Mouse (Mus musculus) intestine, embryonic 15.5 days (tissue): ENCODE data around the gene Mrps36. TPM values are rescaled to one million over a fixed set of nuclear protein-coding genes. Genes with fewer than 3 reads are reported as not detected.
"Not testable (repeated sequence)": the region's sequence is repeated elsewhere in the genome, so short reads cannot be mapped to it uniquely, and the experiment has no call there.

Experiments
- ATAC-seq: fragments of 200-750 bp; cut with Nextera tagmentation; 2 replicates; pipeline ENCODE4 v1.8.0; 2017; ENCODE audit warnings: moderate TSS enrichment, moderate library complexity
- H3K27ac ChIP-seq: fragments of 300-500 bp; sonication (generic); 2 replicates; pipeline ENCODE4 v1.5.1; 2015; ENCODE audit warnings: mild to moderate bottlenecking, inconsistent platforms
- H3K27me3 ChIP-seq: fragments of 300-500 bp; sonication (generic); replicated peaks from 2 replicates; pipeline ENCODE4 v1.6.1; 2015; ENCODE audit warnings: inconsistent platforms
- H3K36me3 ChIP-seq: fragments of 300-500 bp; sonication (generic); 2 replicates; pipeline ENCODE4 v1.6.1; 2015; ENCODE audit warnings: inconsistent platforms
- H3K4me1 ChIP-seq: fragments of 300-500 bp; sonication (generic); replicated peaks from 2 replicates; pipeline ENCODE4 v1.6.1; 2015; ENCODE audit warnings: inconsistent platforms
- H3K4me2 ChIP-seq: fragments of 300-500 bp; sonication (generic); replicated peaks from 2 replicates; pipeline ENCODE4 v1.6.1; 2015; ENCODE audit warnings: mild to moderate bottlenecking, inconsistent platforms
- H3K4me3 ChIP-seq: fragments of 300-500 bp; sonication (generic); replicated peaks from 2 replicates; pipeline ENCODE4 v1.5.1; 2015; ENCODE audit warnings: inconsistent platforms
- H3K9ac ChIP-seq: fragments of 300-500 bp; sonication (generic); 2 replicates; pipeline ENCODE4 v1.6.1; 2015; ENCODE audit warnings: inconsistent platforms
- H3K9me3 ChIP-seq: fragments of 300-500 bp; sonication (generic); 2 replicates; pipeline ENCODE4 v1.6.1; 2016; ENCODE audit warnings: inconsistent platforms
- WGBS: fragments of 180-500 bp; shearing (Covaris S2); methylation state at CpG from one replicate; pipeline ENCODE4 v1.1.7; 2015; 5-methylcytosine and 5-hydroxymethylcytosine counted together
- polyA plus RNA-seq: library from polyadenylated mRNA; unstranded; fragments of >200 nt; fragmentation: Nextera tagmentation; extraction: Ambion mirVana; gene quantifications from 2 replicates; pipeline ENCODE4 v1.2.1, GENCODE M21; 2015

The Mrps36 gene
- polyA plus RNA-seq, 1 experiment from 2014 or later, result 271 TPM

DNA sequence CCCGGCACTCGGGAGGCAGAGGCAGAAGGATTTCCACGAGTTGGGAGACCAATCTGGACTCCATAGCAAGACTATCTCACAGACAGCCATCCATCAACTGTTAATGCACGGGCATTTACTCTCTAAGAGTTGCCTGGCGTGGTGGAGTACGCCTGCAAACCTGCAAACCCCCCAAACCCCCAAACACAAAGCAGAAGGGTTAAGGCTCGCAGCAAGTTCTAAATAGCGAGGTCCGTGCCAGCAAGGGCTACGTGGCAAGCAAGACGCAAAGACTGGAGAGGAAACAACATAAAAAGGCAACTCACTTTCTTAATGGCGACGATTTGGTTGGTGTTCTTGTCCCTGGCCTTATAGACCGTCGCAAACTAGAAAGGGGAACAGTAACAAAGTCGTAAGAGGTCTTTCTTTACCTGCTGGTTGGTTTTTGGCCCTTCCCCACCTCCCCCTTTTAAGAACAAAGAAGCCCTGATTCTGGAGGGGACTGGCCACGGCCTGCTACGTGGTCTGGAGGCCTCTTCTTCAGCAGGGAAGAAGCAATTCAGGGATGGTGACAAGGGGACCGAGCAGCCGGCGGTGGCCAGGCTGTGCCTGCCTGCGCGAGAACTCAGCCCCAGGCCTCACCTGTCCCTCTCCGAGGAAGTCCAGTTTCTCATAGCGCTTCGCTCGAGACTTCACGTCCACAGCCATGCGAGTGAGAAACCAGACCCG, 14.2 kb downstream of the Mrps36 start:
- Histone ChIP-seq H3K4me2 (peak overlapping the region; percentile 60), H3K4me1 (peaks cover 6% of the 10 kb centered on the region; the same call in 1 of the 2 replicates), H3K9me3 (no peaks in the 10 kb centered on the region), H3K27ac (peak overlapping the region; percentile 93), H3K9ac (peak overlapping the region; percentile 78), H3K27me3 (no peaks in the 10 kb centered on the region), H3K36me3 (peaks cover 7% of the 10 kb centered on the region; the same call in 1 of the 2 replicates), H3K4me3 (peak overlapping the region; percentile 78)
- ATAC-seq, result peak; percentile 85; the same call in 1 of the 2 replicates
- under 1% methylated on average over 30 of the region's 30 CpGs for WGBS

DNA sequence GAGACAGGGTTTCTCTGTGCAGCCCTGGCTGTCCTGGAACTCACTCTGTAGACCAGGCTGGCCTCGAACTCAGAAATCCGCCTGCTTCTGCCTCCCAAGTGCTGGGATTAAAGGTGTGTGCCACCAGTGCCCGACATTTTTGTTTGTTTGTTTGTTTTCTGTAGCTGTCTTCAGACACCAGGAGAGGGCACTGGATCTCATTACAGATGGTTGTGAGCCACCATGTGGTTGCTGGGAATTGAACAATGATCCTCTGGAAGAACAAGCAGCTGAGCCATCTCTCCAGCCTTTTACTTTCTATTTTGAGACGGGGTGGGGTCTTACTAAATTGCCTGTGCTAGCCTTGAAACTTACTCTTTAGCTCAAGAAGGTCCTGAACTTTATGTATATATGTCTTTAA, 15.9 kb downstream of the Mrps36 start:
- H3K4me2 ChIP-seq, H3K9ac ChIP-seq, H3K9me3 ChIP-seq, H3K27ac ChIP-seq, H3K36me3 ChIP-seq, H3K4me1 ChIP-seq, H3K27me3 ChIP-seq, ATAC-seq, H3K4me3 ChIP-seq: not testable (repeated sequence)
- WGBS, result 89% methylated on average over 4 of the region's 4 CpGs

DNA sequence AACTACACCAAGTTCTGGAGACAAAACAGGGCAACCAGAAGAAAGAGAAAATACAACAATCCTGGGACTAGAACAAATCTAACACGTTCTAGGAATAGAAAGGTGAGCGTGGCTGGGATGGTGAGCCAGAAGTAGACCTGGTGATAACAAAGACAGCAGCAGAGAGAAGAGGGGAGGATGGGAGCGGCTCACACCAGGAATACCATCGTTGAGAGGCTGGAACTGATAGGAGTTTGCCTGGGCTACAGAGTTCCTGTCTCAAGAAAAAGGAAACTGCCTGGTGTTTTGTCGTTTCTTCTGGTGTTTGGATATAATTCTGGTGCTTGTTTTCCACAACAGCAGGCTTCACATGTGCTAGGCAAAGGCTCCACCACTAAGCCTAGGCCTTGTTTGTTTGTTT, 16.4 kb downstream of the Mrps36 start:
- WGBS, result 93% methylated on average over 5 of the region's 5 CpGs

DNA sequence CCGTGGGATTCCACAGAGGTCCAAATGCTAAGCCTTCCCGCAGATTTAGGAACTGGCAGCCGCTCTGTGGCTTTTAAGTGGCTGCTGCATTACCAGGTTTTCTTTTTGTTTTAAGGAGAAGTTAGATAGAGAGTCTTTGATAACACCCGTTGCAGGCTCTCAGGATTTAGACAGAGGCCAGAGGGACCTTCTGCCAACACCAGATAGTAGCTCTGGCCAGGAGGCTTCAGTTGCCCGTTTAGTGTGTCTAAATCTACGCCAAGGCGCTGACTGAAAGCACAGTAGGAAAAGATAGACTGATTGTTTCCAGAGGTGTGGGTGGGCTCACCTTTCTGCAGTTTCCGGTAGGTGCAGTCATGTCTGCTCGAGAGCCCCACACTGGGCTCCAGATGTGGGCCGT, 19.3 kb downstream of the Mrps36 start:
- Histone ChIP-seq H3K4me3 (no peak overlapping the region), H3K9me3 (no peaks in the 10 kb centered on the region), H3K4me2 (no peak overlapping the region), H3K9ac (no peak overlapping the region), H3K27me3 (no peaks in the 10 kb centered on the region), H3K4me1 (peaks cover 6% of the 10 kb centered on the region; the same call in 1 of the 2 replicates), H3K27ac (no peak overlapping the region), H3K36me3 (peaks cover 7% of the 10 kb centered on the region; the same call in 1 of the 2 replicates)
- no peak for ATAC-seq
- WGBS, result 92% methylated on average over 10 of the region's 10 CpGs

More for the DNA sequence above, 16.4 kb downstream of the Mrps36 start:
- Histone ChIP-seq H3K27me3 (no peaks in the 10 kb centered on the region), H3K4me3 (no peak overlapping the region), H3K9me3 (no peaks in the 10 kb centered on the region), H3K4me2 (no peak overlapping the region), H3K4me1 (peaks cover 6% of the 10 kb centered on the region; the same call in 1 of the 2 replicates), H3K27ac (no peak overlapping the region), H3K9ac (no peak overlapping the region), H3K36me3 (peaks cover 7% of the 10 kb centered on the region; the same call in 1 of the 2 replicates)
- ATAC-seq, result no peak

DNA sequence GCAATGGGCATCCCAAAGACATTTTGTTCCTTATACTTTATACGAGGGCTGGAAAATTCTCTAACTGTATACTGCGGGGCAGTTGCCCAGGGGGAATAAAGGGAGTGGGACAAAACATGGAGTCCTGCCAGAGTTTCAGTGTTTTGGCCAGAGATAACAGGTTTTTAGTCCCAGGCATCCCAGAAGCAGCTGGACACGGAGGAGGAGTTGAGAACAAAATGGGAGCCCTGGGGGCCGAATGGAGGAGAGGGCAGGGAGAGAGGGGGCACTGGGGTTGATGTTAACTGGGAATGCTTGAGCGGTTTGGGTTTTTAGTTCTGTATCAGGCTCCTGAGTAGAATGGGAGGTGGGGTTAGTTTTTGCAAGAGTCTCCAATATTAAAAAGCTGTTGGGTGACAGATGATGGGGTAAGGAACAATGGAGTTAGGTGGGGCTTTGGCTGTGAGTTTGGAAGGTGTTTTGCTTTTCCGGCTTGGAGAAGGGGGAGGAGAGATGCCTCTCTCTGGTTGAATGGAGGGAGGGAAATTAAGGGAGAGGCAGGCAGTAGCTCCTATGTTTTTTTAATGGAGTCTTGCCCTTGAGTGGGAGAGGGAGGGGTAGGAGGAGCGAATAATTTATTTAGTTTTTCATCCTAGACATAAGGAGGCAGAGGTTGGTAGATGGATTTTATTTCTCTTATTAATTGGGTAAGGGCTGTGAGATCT, 20.3 kb downstream of the Mrps36 start:
- Histone ChIP-seq H3K9ac (no peak overlapping the region), H3K27me3 (no peaks in the 10 kb centered on the region), H3K4me3 (no peak overlapping the region), H3K9me3 (no peaks in the 10 kb centered on the region), H3K27ac (no peak overlapping the region), H3K4me2 (no peak overlapping the region), H3K36me3 (peaks cover 9% of the 10 kb centered on the region; the same call in 1 of the 2 replicates), H3K4me1 (peaks cover 6% of the 10 kb centered on the region; the same call in 1 of the 2 replicates)
- no peak for ATAC-seq
- 86% methylated on average over 7 of the region's 7 CpGs for WGBS

DNA sequence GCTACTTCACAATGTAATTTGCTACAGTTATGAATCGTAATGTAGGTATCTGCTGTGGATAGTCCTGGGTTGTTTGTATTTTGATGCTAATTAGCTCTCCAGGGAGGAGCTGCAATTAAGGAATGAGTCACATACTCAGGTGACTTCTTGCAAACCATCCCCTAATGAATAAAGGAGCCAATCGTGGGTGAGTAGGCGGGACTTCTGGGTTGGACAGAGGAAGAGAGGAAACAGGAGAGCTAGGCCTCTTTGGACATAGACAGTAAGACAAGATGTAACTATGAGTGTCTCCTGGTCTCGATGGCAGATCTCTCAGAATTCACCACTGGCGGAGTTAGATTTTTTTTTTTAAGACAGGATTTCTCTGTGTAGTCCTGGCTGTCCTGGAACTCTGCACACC, 22.8 kb downstream of the Mrps36 start:
- no peak overlapping the region for H3K4me2 ChIP-seq
- no peaks in the 10 kb centered on the region for H3K4me1 ChIP-seq
- H3K9me3 ChIP-seq, result no peaks in the 10 kb centered on the region
- no peaks in the 10 kb centered on the region for H3K27me3 ChIP-seq
- H3K27ac ChIP-seq, result no peak overlapping the region
- 89% methylated on average over 5 of the region's 5 CpGs for WGBS
- H3K9ac ChIP-seq, result no peak overlapping the region
- no peak overlapping the region for H3K4me3 ChIP-seq
- H3K36me3 ChIP-seq, result peaks cover 8% of the 10 kb centered on the region; the same call in 1 of the 2 replicates
- ATAC-seq, result no peak

DNA sequence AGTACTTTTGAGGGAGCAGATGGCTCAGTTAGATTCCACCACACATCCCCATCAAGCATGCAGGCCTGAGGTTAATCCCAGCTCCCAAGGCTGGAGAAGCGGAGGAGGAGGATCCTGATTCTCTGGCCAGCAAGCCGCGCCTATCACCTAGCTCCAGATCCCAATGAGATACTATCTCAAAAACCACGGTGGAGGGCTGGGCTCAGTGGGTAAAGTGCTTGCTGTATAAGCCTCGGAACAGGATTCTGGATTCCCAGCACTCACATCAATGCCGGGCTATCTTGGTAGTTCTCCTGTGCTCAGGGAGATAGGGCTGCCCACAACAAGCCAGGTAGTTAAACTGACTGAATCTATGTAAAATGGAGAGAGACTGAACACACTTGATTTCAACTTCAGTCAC, 29.0 kb downstream of the Mrps36 start:
- Histone ChIP-seq H3K27ac (no peak overlapping the region), H3K9ac (no peak overlapping the region), H3K4me1 (no peaks in the 10 kb centered on the region), H3K4me3 (no peak overlapping the region), H3K36me3 (peaks cover 30% of the 10 kb centered on the region), H3K4me2 (no peak overlapping the region), H3K9me3 (no peaks in the 10 kb centered on the region), H3K27me3 (no peaks in the 10 kb centered on the region)
- no peak for ATAC-seq
- 88% methylated on average over 6 of the region's 6 CpGs for WGBS

DNA sequence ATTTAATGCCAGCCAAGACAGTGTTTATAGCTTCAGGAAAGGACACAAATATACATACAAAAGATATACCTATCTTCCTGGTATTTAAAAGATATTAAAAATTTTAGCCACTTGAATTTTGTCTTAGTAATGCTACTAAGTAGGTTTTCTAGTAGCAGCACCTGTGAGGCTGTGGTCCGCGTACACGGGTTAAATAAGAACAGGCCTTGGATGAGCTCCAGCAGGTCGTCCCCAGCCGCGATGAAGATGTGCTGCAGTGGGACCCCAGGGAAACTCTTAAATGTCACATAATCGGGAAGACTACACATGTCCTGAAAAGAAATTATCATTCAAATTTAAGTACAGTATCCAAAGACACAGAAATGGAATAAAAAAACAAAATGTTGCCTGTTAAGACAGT, 38.3 kb downstream of the Mrps36 start:
- Histone ChIP-seq H3K9ac (no peak overlapping the region), H3K36me3 (peaks cover 50% of the 10 kb centered on the region), H3K4me2 (no peak overlapping the region), H3K4me3 (no peak overlapping the region), H3K9me3 (no peaks in the 10 kb centered on the region), H3K27me3 (no peaks in the 10 kb centered on the region), H3K4me1 (no peaks in the 10 kb centered on the region), H3K27ac (no peak overlapping the region)
- 97% methylated on average over 7 of the region's 7 CpGs for WGBS
- no peak for ATAC-seq

DNA sequence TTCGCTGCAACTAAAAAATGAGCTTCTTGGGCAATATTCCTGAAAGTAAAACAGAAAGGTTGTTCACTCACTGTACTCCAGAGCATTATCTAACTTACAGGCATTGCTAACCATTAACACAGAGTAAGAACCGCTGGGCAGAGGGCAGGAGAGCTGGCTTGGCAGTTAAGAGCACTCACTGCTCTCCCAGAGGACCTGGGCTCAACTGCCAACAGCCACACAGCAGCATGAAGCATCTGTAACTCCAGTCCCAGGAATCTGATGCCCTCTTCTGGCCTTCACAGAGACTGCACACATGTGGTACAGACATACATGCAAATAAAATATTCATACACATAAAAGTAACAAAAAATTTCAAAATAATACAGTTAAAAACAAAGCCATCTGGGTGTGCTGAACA, 41.0 kb downstream of the Mrps36 start:
- no peak for ATAC-seq
- Histone ChIP-seq H3K4me3 (no peak overlapping the region), H3K4me1 (no peaks in the 10 kb centered on the region), H3K9me3 (no peaks in the 10 kb centered on the region), H3K4me2 (no peak overlapping the region), H3K9ac (no peak overlapping the region), H3K36me3 (peaks cover 56% of the 10 kb centered on the region), H3K27me3 (no peaks in the 10 kb centered on the region), H3K27ac (no peak overlapping the region)
- 92% methylated on average over 2 of the region's 2 CpGs for WGBS

DNA sequence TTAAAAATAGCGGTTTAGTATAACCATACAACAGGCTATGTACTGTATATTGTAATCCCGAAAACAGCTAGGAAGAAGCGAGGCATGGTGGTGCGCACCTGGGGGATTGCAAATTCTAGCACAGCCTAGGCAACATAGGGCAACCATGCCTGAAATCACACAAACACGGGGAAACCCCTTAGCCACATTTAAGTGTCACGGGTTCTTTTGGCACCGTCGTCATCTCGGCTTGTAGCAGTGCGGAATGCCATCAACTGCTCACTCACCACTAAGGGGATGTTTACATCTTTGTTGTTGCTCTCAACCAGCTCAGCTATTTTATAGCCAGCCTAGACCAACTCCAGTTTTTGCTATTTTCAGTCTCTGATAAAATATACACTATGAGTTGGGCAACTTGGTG, 45.6 kb downstream of the Mrps36 start:
- Histone ChIP-seq H3K27me3 (no peaks in the 10 kb centered on the region), H3K4me2 (no peak overlapping the region), H3K4me3 (no peak overlapping the region), H3K9me3 (no peaks in the 10 kb centered on the region), H3K27ac (no peak overlapping the region), H3K9ac (no peak overlapping the region), H3K4me1 (no peaks in the 10 kb centered on the region), H3K36me3 (peaks cover 32% of the 10 kb centered on the region)
- ATAC-seq, result no peak
- WGBS, result 93% methylated on average over 10 of the region's 10 CpGs

DNA sequence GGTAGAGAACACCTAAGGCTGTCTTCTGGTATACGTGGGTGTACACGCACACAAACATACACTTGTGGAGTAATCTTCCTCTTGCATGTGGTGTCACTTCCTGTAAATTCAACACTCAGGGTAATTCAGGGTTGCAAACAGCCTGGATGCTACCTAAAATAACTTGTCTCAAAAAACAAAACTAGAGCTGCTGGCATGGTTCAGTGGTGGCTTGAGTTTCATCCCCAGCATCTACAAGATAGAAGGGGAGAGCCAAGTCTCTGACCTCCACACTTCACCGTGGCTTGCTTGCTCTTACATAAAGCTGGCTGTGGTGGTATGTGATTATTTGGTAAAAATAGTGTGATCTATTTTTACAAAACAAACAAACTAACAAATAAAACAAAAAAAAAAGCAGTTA, 46.9 kb downstream of the Mrps36 start:
- WGBS, result 93% methylated on average over 3 of the region's 3 CpGs
- Histone ChIP-seq H3K9me3 (no peaks in the 10 kb centered on the region), H3K27me3 (no peaks in the 10 kb centered on the region), H3K4me1 (no peaks in the 10 kb centered on the region), H3K9ac (no peak overlapping the region), H3K36me3 (peaks cover 22% of the 10 kb centered on the region; the same call in 1 of the 2 replicates), H3K4me2 (no peak overlapping the region), H3K4me3 (no peak overlapping the region), H3K27ac (no peak overlapping the region)
- ATAC-seq, result no peak

DNA sequence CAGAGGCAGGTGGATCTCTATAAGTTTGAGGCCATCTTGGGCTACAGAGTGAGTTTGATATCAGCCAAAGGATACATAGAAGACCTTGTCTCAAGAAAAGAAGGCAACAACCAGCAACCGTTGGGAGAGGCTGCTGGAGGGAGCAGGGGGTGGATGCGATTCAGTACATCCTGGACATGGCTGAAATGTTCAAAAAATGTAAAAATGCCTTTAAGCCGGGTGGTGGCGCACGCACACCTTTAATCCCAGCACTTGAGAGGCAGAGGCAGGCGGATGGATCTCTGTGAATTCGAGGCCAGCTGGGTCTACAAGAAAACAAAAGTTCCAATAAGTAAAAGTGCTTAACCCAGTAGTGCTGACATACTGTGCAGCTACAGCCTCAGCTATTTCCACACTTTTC, 56.9 kb downstream of the Mrps36 start:
- Histone ChIP-seq H3K9me3 (no peaks in the 10 kb centered on the region), H3K27me3 (no peaks in the 10 kb centered on the region), H3K4me1 (no peaks in the 10 kb centered on the region), H3K27ac (no peak overlapping the region), H3K4me2 (no peak overlapping the region), H3K36me3 (peaks cover 3% of the 10 kb centered on the region; the same call in 1 of the 2 replicates), H3K9ac (no peak overlapping the region), H3K4me3 (no peak overlapping the region)
- WGBS, result 65% methylated on average over 7 of the region's 7 CpGs
- no peak for ATAC-seq
